Mouse (Mus musculus): ENCODE data around the gene Otud3. TPM values are rescaled to one million over a fixed set of nuclear protein-coding genes. Genes with fewer than 3 reads are reported as not detected.

The Otud3 gene
- polyA plus RNA-seq (2012), result 0.27 and 0.41 TPM in 2 replicates

DNA sequence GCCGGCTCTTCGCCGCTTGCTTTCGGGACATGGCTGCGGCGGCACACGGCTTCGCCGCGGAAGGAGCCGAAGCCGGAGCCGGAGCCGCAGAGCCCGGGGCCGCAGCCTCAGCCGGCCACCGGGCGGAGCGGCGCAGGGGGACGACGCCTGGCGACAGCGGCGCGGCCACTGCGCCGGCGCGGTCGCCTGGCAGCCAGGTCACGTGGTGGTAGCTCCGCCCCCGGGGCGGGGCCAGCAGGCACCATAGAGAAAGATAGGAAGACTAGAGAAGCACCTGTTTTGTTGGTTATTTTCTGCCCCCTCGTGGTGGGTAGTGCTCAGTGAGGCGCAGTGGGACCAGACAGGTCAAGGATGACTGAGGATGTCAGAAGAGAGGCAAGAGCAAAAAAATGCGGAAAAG is at the start of gene Otud3:
Gene Otud3 (minus strand): TSS at position 149 of the 400 bp plus-strand sequence.
- peak within 1 kb of the TSS; percentile 80 for H3K4me3 ChIP-seq (replicated peaks)
- H3K4me1 ChIP-seq (ENCODE audit: control insufficient read depth), result peaks cover 25% of the 10 kb centered on the region
- TF ChIP-seq TAL1 (IDR thresholded peaks at IDR 0.05; ENCODE audit: low read length) (no peak), GATA1 (IDR thresholded peaks at IDR 0.05; ENCODE audit: low read length) (no peak)
- peaks cover 3% of the 10 kb centered on the region; the same call in 1 of the 2 replicates for H3K9me3 ChIP-seq (ENCODE audit: control insufficient read depth, low read length)
- peaks cover 3% of the 10 kb centered on the region for H3K36me3 ChIP-seq (ENCODE audit: control insufficient read depth)
- peaks cover 14% of the 10 kb centered on the region for H3K27me3 ChIP-seq (ENCODE audit: control insufficient read depth)

- H3K36me3 ChIP-seq (ENCODE audit: control insufficient read depth), result no peaks in the 10 kb centered on the region
- TF ChIP-seq TAL1 (IDR thresholded peaks at IDR 0.05; ENCODE audit: low read length) (no peak), GATA1 (IDR thresholded peaks at IDR 0.05; ENCODE audit: low read length) (no peak)
- no peaks in the 10 kb centered on the region for H3K9me3 ChIP-seq (ENCODE audit: control insufficient read depth, low read length)
- H3K4me1 ChIP-seq (ENCODE audit: control insufficient read depth), result no peaks in the 10 kb centered on the region
- no peaks in the 10 kb centered on the region for H3K27me3 ChIP-seq (ENCODE audit: control insufficient read depth)
- no peak overlapping the region for H3K4me3 ChIP-seq (replicated peaks)
Observed at GRCm38 (mm10) chr4:138962719-138963118, 49.0 kb upstream of the Otud3 start.

- Histone ChIP-seq H3K36me3 (ENCODE audit: control insufficient read depth) (no peaks in the 10 kb centered on the region), H3K27me3 (ENCODE audit: control insufficient read depth) (no peaks in the 10 kb centered on the region), H3K4me3 (replicated peaks) (no peak overlapping the region), H3K4me1 (ENCODE audit: control insufficient read depth) (no peaks in the 10 kb centered on the region), H3K9me3 (ENCODE audit: control insufficient read depth, low read length) (no peaks in the 10 kb centered on the region)
- TF ChIP-seq GATA1 (IDR thresholded peaks at IDR 0.05; ENCODE audit: low read length), result no peak
- TF ChIP-seq TAL1 (IDR thresholded peaks at IDR 0.05; ENCODE audit: low read length), result no peak
Observed at GRCm38 (mm10) chr4:138959926-138960325, 46.2 kb upstream of the Otud3 start.

GRCm38 (mm10) chr4:138959120-138959519 is 45.4 kb upstream of the Otud3 start:
- Histone ChIP-seq H3K4me1 (ENCODE audit: control insufficient read depth) (no peaks in the 10 kb centered on the region), H3K4me3 (replicated peaks) (no peak overlapping the region), H3K9me3 (ENCODE audit: control insufficient read depth, low read length) (no peaks in the 10 kb centered on the region), H3K36me3 (ENCODE audit: control insufficient read depth) (no peaks in the 10 kb centered on the region), H3K27me3 (ENCODE audit: control insufficient read depth) (no peaks in the 10 kb centered on the region)
- no peak for TF ChIP-seq GATA1 (IDR thresholded peaks at IDR 0.05; ENCODE audit: low read length)
- TF ChIP-seq TAL1 (IDR thresholded peaks at IDR 0.05; ENCODE audit: low read length), result no peak

GRCm38 (mm10) chr4:138958612-138959011 is 44.9 kb upstream of the Otud3 start:
- H3K36me3 ChIP-seq (ENCODE audit: control insufficient read depth), result no peaks in the 10 kb centered on the region
- H3K27me3 ChIP-seq (ENCODE audit: control insufficient read depth), result no peaks in the 10 kb centered on the region
- no peaks in the 10 kb centered on the region for H3K4me1 ChIP-seq (ENCODE audit: control insufficient read depth)
- no peak for TF ChIP-seq TAL1 (IDR thresholded peaks at IDR 0.05; ENCODE audit: low read length)
- TF ChIP-seq GATA1 (IDR thresholded peaks at IDR 0.05; ENCODE audit: low read length), result no peak
- no peak overlapping the region for H3K4me3 ChIP-seq (replicated peaks)
- no peaks in the 10 kb centered on the region for H3K9me3 ChIP-seq (ENCODE audit: control insufficient read depth, low read length)

DNA sequence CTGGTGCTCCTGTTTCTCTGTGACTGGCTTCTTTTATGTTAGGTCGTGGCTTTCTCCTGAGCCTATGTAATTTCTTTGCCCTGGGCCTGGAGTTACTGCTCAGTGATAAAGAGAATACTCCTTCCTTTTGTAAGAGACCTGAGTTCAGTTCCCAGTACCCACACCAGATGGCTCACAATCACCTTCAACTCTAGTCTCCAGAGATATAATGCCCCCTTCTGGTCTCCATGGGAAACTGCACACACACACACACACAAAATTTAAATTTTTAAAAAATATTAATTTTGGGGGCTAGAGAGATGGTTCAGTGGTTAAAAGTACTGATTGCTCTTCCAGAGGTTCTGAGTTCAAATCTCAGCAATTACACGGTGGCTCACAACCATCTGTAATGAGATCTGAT is 34.5 kb upstream of the Otud3 start:
- no peak for TF ChIP-seq TAL1 (IDR thresholded peaks at IDR 0.05; ENCODE audit: low read length)
- H3K4me1 ChIP-seq (ENCODE audit: control insufficient read depth), result peaks cover 4% of the 10 kb centered on the region; the same call in 1 of the 2 replicates
- H3K27me3 ChIP-seq (ENCODE audit: control insufficient read depth), result no peaks in the 10 kb centered on the region
- no peaks in the 10 kb centered on the region for H3K9me3 ChIP-seq (ENCODE audit: control insufficient read depth, low read length)
- no peak overlapping the region for H3K4me3 ChIP-seq (replicated peaks)
- no peaks in the 10 kb centered on the region for H3K36me3 ChIP-seq (ENCODE audit: control insufficient read depth)

GRCm38 (mm10) chr4:138943730-138944129 is 30.0 kb upstream of the Otud3 start:
- Histone ChIP-seq H3K9me3 (ENCODE audit: control insufficient read depth, low read length) (no peaks in the 10 kb centered on the region), H3K36me3 (ENCODE audit: control insufficient read depth) (no peaks in the 10 kb centered on the region), H3K4me3 (replicated peaks) (peak overlapping the region; percentile 49), H3K4me1 (ENCODE audit: control insufficient read depth) (peaks cover 4% of the 10 kb centered on the region; the same call in 1 of the 2 replicates), H3K27me3 (ENCODE audit: control insufficient read depth) (no peaks in the 10 kb centered on the region)
- TF ChIP-seq TAL1 (IDR thresholded peaks at IDR 0.05; ENCODE audit: low read length), result no peak
- TF ChIP-seq GATA1 (IDR thresholded peaks at IDR 0.05; ENCODE audit: low read length), result no peak

GRCm38 (mm10) chr4:138941966-138942365 is 28.2 kb upstream of the Otud3 start:
- TF ChIP-seq TAL1 (IDR thresholded peaks at IDR 0.05; ENCODE audit: low read length) (no peak), GATA1 (IDR thresholded peaks at IDR 0.05; ENCODE audit: low read length) (no peak)
- Histone ChIP-seq H3K27me3 (ENCODE audit: control insufficient read depth) (no peaks in the 10 kb centered on the region), H3K4me3 (replicated peaks) (no peak overlapping the region), H3K4me1 (ENCODE audit: control insufficient read depth) (peaks cover 4% of the 10 kb centered on the region; the same call in 1 of the 2 replicates), H3K9me3 (ENCODE audit: control insufficient read depth, low read length) (no peaks in the 10 kb centered on the region), H3K36me3 (ENCODE audit: control insufficient read depth) (no peaks in the 10 kb centered on the region)

GRCm38 (mm10) chr4:138941401-138941800 is 27.7 kb upstream of the Otud3 start:
- H3K9me3 ChIP-seq (ENCODE audit: control insufficient read depth, low read length), result no peaks in the 10 kb centered on the region
- no peak overlapping the region for H3K4me3 ChIP-seq (replicated peaks)
- peaks cover 4% of the 10 kb centered on the region; the same call in 1 of the 2 replicates for H3K4me1 ChIP-seq (ENCODE audit: control insufficient read depth)
- no peaks in the 10 kb centered on the region for H3K36me3 ChIP-seq (ENCODE audit: control insufficient read depth)
- no peaks in the 10 kb centered on the region for H3K27me3 ChIP-seq (ENCODE audit: control insufficient read depth)
- TF ChIP-seq TAL1 (IDR thresholded peaks at IDR 0.05; ENCODE audit: low read length) (no peak), GATA1 (IDR thresholded peaks at IDR 0.05; ENCODE audit: low read length) (no peak)

GRCm38 (mm10) chr4:138939481-138939880 is 25.7 kb upstream of the Otud3 start:
- Histone ChIP-seq H3K27me3 (ENCODE audit: control insufficient read depth) (no peaks in the 10 kb centered on the region), H3K36me3 (ENCODE audit: control insufficient read depth) (no peaks in the 10 kb centered on the region), H3K9me3 (ENCODE audit: control insufficient read depth, low read length) (no peaks in the 10 kb centered on the region), H3K4me3 (replicated peaks) (no peak overlapping the region), H3K4me1 (ENCODE audit: control insufficient read depth) (peaks cover 4% of the 10 kb centered on the region; the same call in 1 of the 2 replicates)
- TF ChIP-seq TAL1 (IDR thresholded peaks at IDR 0.05; ENCODE audit: low read length) (no peak), GATA1 (IDR thresholded peaks at IDR 0.05; ENCODE audit: low read length) (no peak)

Data from erythroblast, embryonic 14.5 days (primary cell).